Mouse (Mus musculus) forebrain, embryonic 16.5 days (tissue): ENCODE results near the gene Npdc1. TPM values are rescaled to one million over a fixed set of nuclear protein-coding genes. Genes with fewer than 3 reads are reported as not detected.

Experiments used
- ATAC-seq: fragments of 200-750 bp; cut with Nextera tagmentation; 2 replicates; pipeline ENCODE4 v1.8.0; 2017; ENCODE audit warnings: mild to moderate bottlenecking, moderate library complexity
- H3K27ac ChIP-seq: fragments of 300-500 bp; sonication (generic); 2 replicates; pipeline ENCODE4 v1.5.1; 2014; ENCODE audit warnings: low read length, control low read depth
- H3K27me3 ChIP-seq: fragments of 300-500 bp; sonication (generic); replicated peaks from 2 replicates; pipeline ENCODE4 v1.6.1; 2014; ENCODE audit warnings: low read length; ENCODE audit not compliant: control insufficient read depth, insufficient read depth
- H3K36me3 ChIP-seq: fragments of 300-500 bp; sonication (generic); 2 replicates; pipeline ENCODE4 v1.6.1; 2014; ENCODE audit not compliant: control insufficient read depth, insufficient read depth
- H3K4me1 ChIP-seq: fragments of 300-500 bp; sonication (generic); replicated peaks from 2 replicates; pipeline ENCODE4 v1.6.1; 2014; ENCODE audit warnings: low read length; ENCODE audit not compliant: control insufficient read depth, insufficient read depth
- H3K4me2 ChIP-seq: fragments of 300-500 bp; sonication (generic); 2 replicates; pipeline ENCODE4 v1.6.1; 2014; ENCODE audit warnings: mild to moderate bottlenecking, low read length, control low read depth
- H3K4me3 ChIP-seq: fragments of 300-500 bp; sonication (generic); replicated peaks from 2 replicates; pipeline ENCODE4 v1.5.1; 2014; ENCODE audit warnings: mild to moderate bottlenecking, low read length, control low read depth
- H3K9ac ChIP-seq: fragments of 300-500 bp; sonication (generic); replicated peaks from 2 replicates; pipeline ENCODE4 v1.6.1; 2014; ENCODE audit warnings: low read depth, low read length, control low read depth
- H3K9me3 ChIP-seq: fragments of 300-500 bp; sonication (generic); 2 replicates; pipeline ENCODE4 v1.6.1; 2016; ENCODE audit warnings: low read length; ENCODE audit not compliant: control insufficient read depth
- WGBS: fragments of 180-500 bp; shearing (Covaris S2); extraction: QIAGEN DNeasy Blood & Tissue Kit; methylation state at CpG from one replicate; pipeline ENCODE4 v1.1.7; 2014; 5-methylcytosine and 5-hydroxymethylcytosine counted together
- polyA plus RNA-seq: library from polyadenylated mRNA; unstranded; fragments of >200 nt; fragmentation: Nextera tagmentation; extraction: Ambion mirVana; gene quantifications from 2 replicates; pipeline ENCODE4 v1.2.1, GENCODE M21; 2015

The Npdc1 gene
- polyA plus RNA-seq, 1 experiment from 2014 or later: 515 TPM

DNA sequence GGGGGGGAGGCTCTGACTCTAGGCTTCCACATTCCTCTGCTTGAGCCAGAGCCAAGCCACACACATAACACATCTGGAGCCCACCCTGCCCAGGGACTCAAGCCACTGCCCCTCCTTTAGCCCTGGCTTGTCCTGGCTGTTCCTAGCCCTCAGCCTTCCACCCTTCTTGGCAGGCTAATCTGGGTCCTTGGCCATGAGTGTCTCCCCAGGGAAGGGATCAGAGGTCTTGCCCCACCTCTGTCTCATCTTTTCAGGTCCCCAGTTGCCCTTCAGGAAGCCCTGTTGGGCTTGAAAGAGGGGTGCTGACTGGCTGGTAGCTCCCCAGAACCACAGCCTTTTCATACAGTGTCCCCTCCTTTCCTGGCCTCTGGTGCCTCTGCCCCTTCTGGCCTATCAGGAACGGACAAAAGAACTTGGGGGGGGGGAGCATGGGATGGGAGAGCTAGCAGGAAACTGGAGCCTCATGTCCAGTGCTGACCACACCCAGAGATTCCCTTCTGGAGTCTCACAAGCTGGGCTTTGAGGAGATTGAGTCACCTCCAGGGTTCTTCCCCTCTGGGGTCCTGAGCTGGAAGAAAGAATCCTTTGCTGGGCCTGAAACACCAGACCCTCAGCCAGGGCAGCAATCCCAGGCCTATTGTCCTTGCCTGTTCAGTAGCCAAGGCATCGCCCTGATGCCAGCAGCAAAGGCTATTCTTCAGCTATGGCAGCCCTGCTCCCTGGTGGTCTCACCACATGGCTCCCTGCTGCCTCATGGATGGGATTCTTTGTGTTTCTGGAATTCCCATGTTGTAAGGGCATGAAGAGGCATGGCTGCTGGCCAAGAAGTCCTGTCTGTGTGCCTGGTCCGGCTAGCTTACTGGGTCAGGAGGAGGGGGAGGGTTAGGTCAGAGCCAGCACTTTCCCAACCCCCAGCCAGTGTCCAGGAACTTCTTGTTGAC, 4.6 kb upstream of the Npdc1 start:
- no peak overlapping the region for H3K4me3 ChIP-seq
- WGBS: 12% methylated on average over 3 of the region's 3 CpGs
- H3K27ac ChIP-seq: peak overlapping the region; percentile 12; the same call in 1 of the 2 replicates
- H3K4me2 ChIP-seq: no peak overlapping the region
- peaks cover 40% of the 10 kb centered on the region for H3K27me3 ChIP-seq
- peaks cover 17% of the 10 kb centered on the region for H3K4me1 ChIP-seq
- ATAC-seq: peak; percentile 88
- H3K36me3 ChIP-seq: no peaks in the 10 kb centered on the region
- no peak overlapping the region for H3K9ac ChIP-seq
- H3K9me3 ChIP-seq: no peaks in the 10 kb centered on the region

DNA sequence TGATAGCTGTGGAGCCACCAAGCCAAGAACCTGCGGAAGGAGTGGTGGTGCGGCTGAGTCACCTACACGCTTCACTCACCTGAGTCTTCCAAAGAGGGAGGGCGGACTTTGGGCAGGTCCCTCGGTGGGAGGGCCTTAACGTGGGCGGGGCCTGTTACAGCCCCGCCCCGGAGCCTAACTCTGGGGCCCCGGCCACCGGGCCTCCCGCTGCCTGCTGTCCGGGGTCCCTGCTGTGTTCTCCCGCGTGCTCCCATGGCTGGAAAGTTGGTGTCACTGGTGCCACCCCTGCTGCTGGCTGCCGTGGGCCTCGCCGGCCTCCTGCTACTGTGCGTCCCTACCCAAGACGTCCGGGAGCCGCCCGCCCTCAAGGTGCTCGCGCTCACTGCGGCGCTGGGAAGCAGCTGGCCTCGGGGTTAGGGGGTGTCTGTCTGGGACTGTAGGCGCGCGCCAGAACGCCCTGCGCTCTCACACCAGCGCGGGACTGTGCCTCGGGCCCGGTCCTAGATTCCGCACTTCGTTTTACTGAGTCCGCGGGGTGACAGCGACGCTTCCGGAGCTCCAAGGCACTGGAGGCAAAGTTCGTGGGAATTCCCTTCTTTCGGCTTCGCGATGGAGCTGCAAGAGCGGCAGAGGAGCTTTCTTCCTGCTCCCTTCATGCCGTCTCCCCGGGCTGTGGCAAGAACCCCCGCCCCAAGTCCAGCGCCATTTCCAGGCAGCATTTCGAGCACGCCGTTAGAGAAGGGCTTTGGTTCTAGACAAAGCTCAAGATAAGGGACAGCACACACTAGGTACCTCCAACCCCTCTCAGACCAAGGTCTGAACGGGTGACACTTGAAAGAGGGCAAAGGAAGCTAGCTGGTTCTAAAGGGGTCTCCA, 3.2 kb upstream of the Npdc1 start, which contains the start of gene Entpd2:
Gene Entpd2, plus strand, starts transcription at position 154 of the 876 bp plus-strand sequence.
- no peaks in the 10 kb centered on the region for H3K36me3 ChIP-seq
- peaks cover 21% of the 10 kb centered on the region for H3K4me1 ChIP-seq
- H3K27me3 ChIP-seq: peaks cover 44% of the 10 kb centered on the region
- peak within 1 kb of the TSS; percentile 12; the same call in 1 of the 2 replicates for H3K27ac ChIP-seq
- no peaks in the 10 kb centered on the region for H3K9me3 ChIP-seq
- 2% methylated on average over 57 of the region's 57 CpGs for WGBS
- peak within 1 kb of the TSS; percentile 38 for H3K4me3 ChIP-seq
- H3K9ac ChIP-seq: peak within 1 kb of the TSS; percentile 34; the same call in 1 of the 2 replicates
- peak within 1 kb of the TSS; percentile 59 for H3K4me2 ChIP-seq
- ATAC-seq: no peak

DNA sequence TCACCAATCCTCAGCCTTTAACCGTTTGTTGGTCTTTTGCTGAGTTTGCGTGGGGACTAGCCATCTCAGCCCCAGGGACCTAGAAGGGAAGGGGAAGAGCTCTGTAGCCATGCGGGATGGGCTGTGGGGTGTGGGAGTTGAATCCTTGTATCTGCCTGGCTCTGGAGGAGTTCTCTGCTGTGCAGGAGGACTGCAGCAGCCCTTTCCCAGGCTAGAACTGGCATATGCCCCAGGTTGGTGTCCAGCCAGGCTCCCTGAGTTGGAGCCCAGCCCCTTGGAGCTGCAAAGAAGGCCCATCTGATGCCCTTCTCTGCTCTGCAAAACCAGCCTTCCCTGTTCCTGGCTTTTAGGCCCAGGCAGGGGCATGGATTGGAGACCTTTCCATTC, 2.6 kb upstream of the Npdc1 start:
- no peaks in the 10 kb centered on the region for H3K36me3 ChIP-seq
- H3K27ac ChIP-seq: no peak overlapping the region
- no peak overlapping the region; the same call in 1 of the 2 replicates for H3K4me2 ChIP-seq
- no peak overlapping the region; the same call in 1 of the 2 replicates for H3K9ac ChIP-seq
- no peak for ATAC-seq
- H3K27me3 ChIP-seq: peaks cover 44% of the 10 kb centered on the region
- H3K4me3 ChIP-seq: peak overlapping the region; percentile 38; the same call in 1 of the 2 replicates
- H3K4me1 ChIP-seq: peaks cover 21% of the 10 kb centered on the region
- WGBS: 34% methylated on average over 3 of the region's 3 CpGs
- no peaks in the 10 kb centered on the region for H3K9me3 ChIP-seq

DNA sequence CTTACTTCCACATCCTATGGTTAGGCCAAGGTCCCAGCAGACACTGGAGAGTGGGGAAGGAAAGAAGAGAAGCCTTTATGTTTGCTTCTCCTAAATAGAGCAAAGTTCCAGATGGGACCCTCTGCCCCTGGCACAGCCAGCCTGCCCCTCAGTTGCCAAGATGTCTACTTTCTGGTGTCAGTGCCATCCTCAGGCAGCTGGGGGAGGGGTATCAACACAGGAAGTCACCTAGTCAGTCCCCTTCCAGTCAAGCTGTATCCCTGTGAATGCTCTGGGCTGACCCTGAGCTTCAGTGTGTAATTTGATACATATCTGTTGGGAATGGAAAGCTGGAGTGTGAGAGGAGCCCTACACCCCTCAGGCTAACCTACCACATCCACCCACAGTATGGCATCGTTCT, 2.1 kb upstream of the Npdc1 start:
- H3K36me3 ChIP-seq: no peaks in the 10 kb centered on the region
- peaks cover 21% of the 10 kb centered on the region for H3K4me1 ChIP-seq
- H3K4me3 ChIP-seq: no peak overlapping the region
- no peak overlapping the region for H3K4me2 ChIP-seq
- ATAC-seq: no peak
- H3K9me3 ChIP-seq: no peaks in the 10 kb centered on the region
- no peak overlapping the region for H3K27ac ChIP-seq
- 45% methylated on average over 1 of the region's 1 CpGs for WGBS
- peaks cover 44% of the 10 kb centered on the region for H3K27me3 ChIP-seq
- H3K9ac ChIP-seq: no peak overlapping the region

DNA sequence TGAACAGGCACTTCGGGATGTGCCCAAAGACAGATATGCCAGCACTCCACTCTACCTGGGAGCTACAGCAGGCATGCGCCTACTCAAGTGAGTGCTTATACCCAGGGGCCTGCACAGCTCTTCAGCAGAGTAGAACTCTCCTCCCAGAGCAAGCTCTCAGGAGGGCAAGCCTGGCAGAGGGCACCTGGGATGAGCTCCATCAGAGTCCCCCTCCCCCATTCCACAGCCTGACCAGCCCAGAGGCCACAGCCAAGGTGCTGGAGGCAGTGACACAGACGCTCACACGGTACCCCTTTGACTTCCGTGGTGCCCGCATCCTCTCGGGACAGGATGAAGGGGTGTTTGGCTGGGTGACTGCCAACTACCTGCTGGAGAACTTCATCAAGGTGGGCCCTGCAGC, 1.1 kb upstream of the Npdc1 start:
- Histone ChIP-seq H3K4me1 (peaks cover 26% of the 10 kb centered on the region), H3K4me2 (no peak overlapping the region), H3K36me3 (no peaks in the 10 kb centered on the region), H3K9me3 (no peaks in the 10 kb centered on the region), H3K27ac (no peak overlapping the region), H3K27me3 (peaks cover 44% of the 10 kb centered on the region), H3K4me3 (no peak overlapping the region), H3K9ac (no peak overlapping the region)
- no peak for ATAC-seq
- WGBS: 87% methylated on average over 7 of the region's 7 CpGs

DNA sequence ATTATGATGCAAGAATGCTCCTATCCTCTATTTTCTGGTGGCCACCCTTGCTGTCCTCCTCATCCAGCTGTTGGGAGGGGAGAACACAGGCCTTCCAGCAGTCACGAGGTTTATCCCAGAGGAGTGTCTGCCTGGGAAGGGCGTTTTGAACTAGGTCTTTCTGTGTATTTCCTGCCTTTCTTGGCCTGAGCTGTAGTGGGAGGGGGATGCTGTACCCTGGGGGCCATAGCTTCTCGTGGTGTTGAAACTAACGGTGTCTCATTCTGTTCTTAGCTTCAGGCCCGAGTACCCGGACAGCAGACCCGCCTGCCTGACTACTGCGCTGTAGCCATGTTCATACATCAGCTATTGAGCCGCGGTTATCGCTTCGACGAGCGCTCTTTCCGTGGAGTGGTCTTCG, 1.1 kb downstream of the Npdc1 start:
- no peaks in the 10 kb centered on the region for H3K36me3 ChIP-seq
- WGBS: 25% methylated on average over 16 of the region's 16 CpGs

DNA sequence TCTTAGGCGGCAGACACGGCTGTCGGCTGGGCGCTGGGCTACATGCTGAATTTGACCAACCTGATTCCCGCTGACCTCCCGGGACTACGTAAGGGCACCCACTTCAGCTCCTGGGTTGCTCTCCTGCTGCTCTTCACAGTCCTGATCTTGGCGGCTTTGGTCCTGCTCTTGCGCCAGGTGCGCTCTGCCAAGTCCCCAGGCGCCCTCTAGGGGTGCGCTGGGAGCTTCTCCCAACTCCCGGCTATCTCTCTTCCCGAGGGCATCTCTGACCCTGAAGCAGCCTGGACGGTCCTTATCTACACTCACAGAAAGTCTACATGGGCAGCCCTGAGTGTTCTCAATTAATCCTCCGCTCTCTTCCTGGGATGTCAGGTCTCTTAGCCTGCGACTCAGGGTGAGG, 1.6 kb downstream of the Npdc1 start:
- peak overlapping the region; percentile 37 for H3K4me3 ChIP-seq
- ATAC-seq: no peak
- H3K27ac ChIP-seq: no peak overlapping the region
- no peaks in the 10 kb centered on the region for H3K9me3 ChIP-seq
- H3K36me3 ChIP-seq: no peaks in the 10 kb centered on the region
- H3K9ac ChIP-seq: peak overlapping the region; percentile 47
- H3K4me2 ChIP-seq: peak overlapping the region; percentile 68
- 3% methylated on average over 17 of the region's 17 CpGs for WGBS
- peaks cover 38% of the 10 kb centered on the region for H3K4me1 ChIP-seq
- H3K27me3 ChIP-seq: peaks cover 33% of the 10 kb centered on the region

More for the DNA sequence above, 1.1 kb downstream of the Npdc1 start:
- ATAC-seq: no peak
- Histone ChIP-seq H3K27ac (no peak overlapping the region), H3K9me3 (no peaks in the 10 kb centered on the region), H3K9ac (peak overlapping the region; percentile 47), H3K4me2 (peak overlapping the region; percentile 68), H3K27me3 (peaks cover 36% of the 10 kb centered on the region), H3K4me3 (peak overlapping the region; percentile 37), H3K4me1 (peaks cover 38% of the 10 kb centered on the region)

DNA sequence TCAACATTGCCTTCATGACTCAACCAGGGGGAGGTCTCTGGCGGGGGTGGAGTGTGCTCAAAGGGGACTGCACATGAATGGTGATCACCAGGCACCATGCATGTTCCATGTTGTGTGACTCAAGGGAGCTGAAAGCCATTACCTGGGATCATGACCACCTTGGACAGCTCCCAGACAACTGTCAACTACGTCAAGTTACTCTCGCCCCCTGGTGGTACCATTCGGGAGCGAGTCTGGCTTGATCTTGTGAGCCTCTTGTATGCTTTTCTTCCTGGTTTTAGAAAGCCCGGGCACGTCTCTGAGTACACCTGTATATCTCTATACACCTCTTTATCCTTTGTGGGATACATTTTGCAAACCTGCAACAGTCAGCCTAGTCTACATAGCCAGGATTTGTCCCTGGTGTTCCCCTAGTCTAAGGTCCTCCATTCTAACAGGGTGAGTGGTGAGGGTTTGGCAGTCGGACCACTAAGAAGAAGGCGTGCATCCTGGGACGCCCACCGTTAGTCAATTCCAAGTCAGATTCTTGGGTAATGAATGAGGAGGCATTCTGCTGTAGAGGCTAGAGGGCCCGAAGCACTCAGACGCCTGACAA, 3.3 kb downstream of the Npdc1 start:
- H3K4me3 ChIP-seq: peak overlapping the region; percentile 89
- no peaks in the 10 kb centered on the region for H3K36me3 ChIP-seq
- peak overlapping the region; percentile 95 for H3K9ac ChIP-seq
- H3K27ac ChIP-seq: peak overlapping the region; percentile 90
- under 1% methylated on average over 13 of the region's 13 CpGs for WGBS
- peaks cover 19% of the 10 kb centered on the region for H3K27me3 ChIP-seq
- peak overlapping the region; percentile 67 for H3K4me2 ChIP-seq
- ATAC-seq: peak; percentile 7
- no peaks in the 10 kb centered on the region for H3K9me3 ChIP-seq
- peaks cover 28% of the 10 kb centered on the region for H3K4me1 ChIP-seq
